Mouse (Mus musculus): Measurements from ENCODE around the gene Gm45623.

Gene Gm45623

GRCm38 (mm10) chr13:56753192-56753951, at the start of gene Gm45623:
Gene Gm45623, minus strand, starts transcription at chr13:56753827.
- no peak for DNase-seq

- DNase-seq, result no peak
These were observed 43.8 kb upstream of the Gm45623 start for GRCm38 (mm10) chr13:56797459-56797858.

GRCm38 (mm10) chr13:56795501-56795900, 41.9 kb upstream of the Gm45623 start:
- DNase-seq, result no peak

- no peak for DNase-seq
These were observed 40.8 kb upstream of the Gm45623 start for GRCm38 (mm10) chr13:56794441-56794840.

- no peak for DNase-seq
These were observed 39.2 kb upstream of the Gm45623 start for GRCm38 (mm10) chr13:56792844-56793243.

- DNase-seq, result no peak
These were observed 37.1 kb upstream of the Gm45623 start for GRCm38 (mm10) chr13:56790683-56791082.

- no peak for DNase-seq
These were observed 29.0 kb upstream of the Gm45623 start for GRCm38 (mm10) chr13:56782621-56783020.

DNA sequence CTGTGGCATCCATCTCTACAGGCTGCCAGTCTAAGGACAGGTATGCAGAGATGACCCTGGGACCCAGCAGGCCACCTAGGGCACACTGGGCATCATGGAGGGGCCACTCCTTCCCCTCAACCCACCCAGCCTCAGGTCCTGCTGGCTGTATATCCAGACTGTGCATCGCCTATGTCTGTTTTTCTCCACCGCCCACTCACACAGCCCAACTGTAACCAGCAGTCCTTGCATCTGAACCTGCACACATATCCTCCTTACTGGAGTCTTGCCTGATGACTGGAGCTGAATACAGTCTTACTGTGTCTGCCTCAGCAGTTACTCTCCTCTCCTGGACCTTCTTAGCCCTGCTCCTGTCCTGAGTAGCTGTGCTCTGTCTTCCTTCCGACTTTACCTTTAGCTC, 28.1 kb upstream of the Gm45623 start:
- DNase-seq, result no peak

GRCm38 (mm10) chr13:56780746-56781469, 27.3 kb upstream of the Gm45623 start:
- DNase-seq, result no peak

DNA sequence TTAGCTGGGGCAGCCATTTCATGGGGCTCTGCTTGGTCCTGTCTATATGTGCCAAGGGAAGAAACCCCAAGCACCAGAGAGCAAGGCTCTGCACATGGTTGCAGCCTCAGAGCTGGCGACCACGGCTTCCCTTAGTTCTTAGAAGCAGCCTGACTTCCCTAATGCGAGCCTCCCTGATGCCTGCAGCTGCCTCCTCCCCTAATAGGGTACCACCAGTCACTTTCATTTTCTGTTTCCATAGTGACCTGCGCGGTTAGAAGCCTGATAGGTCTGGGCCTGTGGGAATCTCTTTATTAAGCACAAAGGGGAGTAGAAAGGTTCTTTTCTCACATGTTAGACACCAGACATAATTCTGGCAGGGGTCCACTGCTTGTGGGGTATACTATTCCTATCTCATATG, 20.7 kb upstream of the Gm45623 start:
- DNase-seq, result no peak

DNA sequence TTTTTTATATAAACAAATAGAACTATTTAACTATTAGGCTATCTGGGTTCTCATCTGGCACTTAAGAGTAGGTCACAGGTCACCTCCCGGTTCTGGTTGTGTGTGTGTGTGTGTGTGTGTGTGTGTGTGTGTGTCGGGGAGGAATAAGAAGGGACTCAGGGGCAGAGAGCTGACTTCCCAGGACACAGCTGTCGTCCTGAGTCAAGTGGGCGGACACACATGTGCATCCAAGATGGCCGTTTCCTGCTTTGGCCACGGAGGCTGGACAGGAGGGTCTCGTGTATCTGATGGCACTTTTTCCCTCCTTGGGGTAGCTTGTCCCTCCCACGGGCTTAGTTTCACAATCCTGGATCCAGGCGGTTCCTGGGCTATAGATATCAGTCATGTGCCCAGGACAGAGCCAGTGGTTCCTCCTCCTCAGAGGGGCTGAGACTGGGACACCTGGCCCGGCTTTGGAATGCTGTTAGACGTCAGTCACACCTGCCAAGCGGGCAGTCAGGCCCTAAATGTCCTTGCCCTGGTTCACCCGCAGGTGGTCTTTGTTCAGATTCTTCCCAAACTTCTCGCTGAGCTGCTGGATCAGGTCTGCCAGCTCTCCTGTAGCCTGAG, 19.7 kb upstream of the Gm45623 start:
- DNase-seq, result no peak

- DNase-seq, result no peak
These were observed 19.0 kb upstream of the Gm45623 start for GRCm38 (mm10) chr13:56772592-56772991.

DNA sequence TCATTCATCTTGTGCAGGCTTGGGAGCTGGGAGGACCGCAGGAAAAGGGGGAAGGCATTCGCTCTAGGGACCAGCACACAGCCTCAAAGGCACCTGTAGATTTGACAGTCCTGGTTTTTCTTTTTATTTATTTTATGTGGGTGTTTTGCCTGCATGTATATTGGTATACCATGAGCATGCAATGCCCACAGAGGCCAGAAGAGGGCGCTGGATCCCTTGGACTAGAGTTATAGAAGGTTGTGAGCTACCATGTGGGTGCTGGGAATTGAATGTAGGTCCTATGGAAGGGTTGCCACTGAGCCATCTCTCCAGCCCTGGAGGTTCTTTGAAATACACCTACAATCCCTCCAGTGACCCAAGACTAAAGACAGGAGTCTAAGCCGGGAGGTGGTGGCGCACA, 17.2 kb upstream of the Gm45623 start:
- DNase-seq, result no peak

GRCm38 (mm10) chr13:56770136-56770578, 16.5 kb upstream of the Gm45623 start:
- DNase-seq, result no peak

- no peak for DNase-seq
These were observed 15.8 kb upstream of the Gm45623 start for GRCm38 (mm10) chr13:56769431-56769830.

DNA sequence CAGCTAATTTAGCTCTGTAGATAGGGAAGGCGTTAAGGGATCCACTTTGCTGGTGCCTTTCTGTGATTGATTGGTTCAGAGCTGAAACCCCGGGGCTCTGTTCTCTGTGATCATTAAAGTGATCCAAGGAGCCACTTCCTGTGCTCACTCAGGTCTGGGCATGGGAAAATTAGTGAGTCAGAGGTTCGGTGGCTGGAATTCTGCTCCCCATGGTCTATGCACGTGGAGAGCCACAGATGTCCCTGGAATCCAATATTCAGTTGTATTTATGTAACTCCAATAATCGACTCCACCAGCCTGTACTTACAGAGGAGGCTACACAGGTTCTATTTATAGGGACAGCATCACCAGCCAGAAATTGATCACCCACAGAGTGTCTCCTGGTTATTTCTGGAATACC, 12.6 kb upstream of the Gm45623 start:
- no peak for DNase-seq

GRCm38 (mm10) chr13:56765284-56766032, 11.8 kb upstream of the Gm45623 start:
- no peak for DNase-seq

GRCm38 (mm10) chr13:56762446-56763229, 9.0 kb upstream of the Gm45623 start:
- no peak for DNase-seq

- DNase-seq, result peak; percentile 25 to 71
These were observed 4.9 kb upstream of the Gm45623 start for GRCm38 (mm10) chr13:56758492-56758891.

GRCm38 (mm10) chr13:56757201-56757600, 3.6 kb upstream of the Gm45623 start:
- DNase-seq, result no peak

DNA sequence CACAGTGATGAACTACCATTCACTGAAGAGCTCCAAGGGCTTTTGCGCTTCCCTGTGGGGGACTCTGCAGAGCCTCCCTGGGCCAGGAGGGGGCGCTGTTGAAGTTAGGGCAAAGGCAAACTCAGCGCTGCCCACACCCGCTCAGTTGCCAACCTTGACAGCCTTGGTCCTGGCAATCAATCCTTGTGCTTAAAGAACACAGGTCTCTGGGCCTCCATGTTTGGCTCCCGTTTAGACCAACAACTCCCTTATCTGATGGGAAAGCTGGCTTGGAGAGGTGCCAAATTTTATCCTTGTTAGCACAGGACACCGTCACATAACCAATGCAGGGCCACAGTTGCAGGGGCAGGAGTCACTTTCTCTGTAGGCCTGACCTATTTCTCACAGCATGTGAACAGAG, 2.2 kb upstream of the Gm45623 start:
- DNase-seq, result peak in 1 of 2 experiments; percentile 26
